Mouse (Mus musculus): ENCODE data around the gene Rab3d.

Rab3d gene

GRCm38 (mm10) chr9:21918035-21918592 lies at the start of gene Rab3d:
Gene Rab3d (minus strand): TSS chr9:21918192.
- peak; percentile 98 for DNase-seq (ENCODE audit: low read depth)

GRCm38 (mm10) chr9:21963417-21963816 lies 45.4 kb upstream of the Rab3d start, which contains the start of gene Epor:
Gene Epor (minus strand): TSS chr9:21963506.
- DNase-seq (ENCODE audit: low read depth), result peak; percentile 82

- DNase-seq (ENCODE audit: low read depth), result peak; percentile 85
Measured at GRCm38 (mm10) chr9:21962416-21963059, 44.5 kb upstream of the Rab3d start.

- no peak for DNase-seq (ENCODE audit: low read depth)
Measured at GRCm38 (mm10) chr9:21962010-21962409, 44.0 kb upstream of the Rab3d start.

GRCm38 (mm10) chr9:21961366-21961980 lies 43.5 kb upstream of the Rab3d start:
- no peak for DNase-seq (ENCODE audit: low read depth)

GRCm38 (mm10) chr9:21960558-21961208 lies 42.7 kb upstream of the Rab3d start:
- no peak for DNase-seq (ENCODE audit: low read depth)

GRCm38 (mm10) chr9:21960135-21960534 lies 42.1 kb upstream of the Rab3d start:
- no peak for DNase-seq (ENCODE audit: low read depth)

- DNase-seq (ENCODE audit: low read depth), result no peak
Measured at GRCm38 (mm10) chr9:21959244-21959643, 41.3 kb upstream of the Rab3d start.

- no peak for DNase-seq (ENCODE audit: low read depth)
Measured at GRCm38 (mm10) chr9:21958372-21958771, 40.4 kb upstream of the Rab3d start.

GRCm38 (mm10) chr9:21955570-21956281 lies 37.7 kb upstream of the Rab3d start, which contains the start of gene Swsap1:
Gene Swsap1 (plus strand): TSS chr9:21955755.
- peak; percentile 99 for DNase-seq (ENCODE audit: low read depth)

- DNase-seq (ENCODE audit: low read depth), result no peak
Measured at GRCm38 (mm10) chr9:21955225-21955569, 37.2 kb upstream of the Rab3d start.

GRCm38 (mm10) chr9:21954635-21955034 lies 36.6 kb upstream of the Rab3d start:
- DNase-seq (ENCODE audit: low read depth), result no peak

GRCm38 (mm10) chr9:21953600-21953999 lies 35.6 kb upstream of the Rab3d start:
- peak; percentile 11 for DNase-seq (ENCODE audit: low read depth)

- DNase-seq (ENCODE audit: low read depth), result peak; percentile 30
Measured at GRCm38 (mm10) chr9:21951977-21952376, 34.0 kb upstream of the Rab3d start.

- DNase-seq (ENCODE audit: low read depth), result peak; percentile 66
Measured at GRCm38 (mm10) chr9:21950322-21950721, 32.3 kb upstream of the Rab3d start.

GRCm38 (mm10) chr9:21948790-21949189 lies 30.8 kb upstream of the Rab3d start:
- no peak for DNase-seq (ENCODE audit: low read depth)

GRCm38 (mm10) chr9:21948146-21948545 lies 30.2 kb upstream of the Rab3d start:
- no peak for DNase-seq (ENCODE audit: low read depth)

- DNase-seq (ENCODE audit: low read depth), result no peak
Measured at GRCm38 (mm10) chr9:21947540-21948130, 29.6 kb upstream of the Rab3d start.

- no peak for DNase-seq (ENCODE audit: low read depth)
Measured at GRCm38 (mm10) chr9:21944267-21944666, 26.3 kb upstream of the Rab3d start.

- DNase-seq (ENCODE audit: low read depth), result no peak
Measured at GRCm38 (mm10) chr9:21943638-21944037, 25.6 kb upstream of the Rab3d start.

GRCm38 (mm10) chr9:21943046-21943445 lies 25.1 kb upstream of the Rab3d start:
- DNase-seq (ENCODE audit: low read depth), result no peak

All from 416B (cell line).